Mouse (Mus musculus): ENCODE results near the gene Adgrv1.

DNA sequence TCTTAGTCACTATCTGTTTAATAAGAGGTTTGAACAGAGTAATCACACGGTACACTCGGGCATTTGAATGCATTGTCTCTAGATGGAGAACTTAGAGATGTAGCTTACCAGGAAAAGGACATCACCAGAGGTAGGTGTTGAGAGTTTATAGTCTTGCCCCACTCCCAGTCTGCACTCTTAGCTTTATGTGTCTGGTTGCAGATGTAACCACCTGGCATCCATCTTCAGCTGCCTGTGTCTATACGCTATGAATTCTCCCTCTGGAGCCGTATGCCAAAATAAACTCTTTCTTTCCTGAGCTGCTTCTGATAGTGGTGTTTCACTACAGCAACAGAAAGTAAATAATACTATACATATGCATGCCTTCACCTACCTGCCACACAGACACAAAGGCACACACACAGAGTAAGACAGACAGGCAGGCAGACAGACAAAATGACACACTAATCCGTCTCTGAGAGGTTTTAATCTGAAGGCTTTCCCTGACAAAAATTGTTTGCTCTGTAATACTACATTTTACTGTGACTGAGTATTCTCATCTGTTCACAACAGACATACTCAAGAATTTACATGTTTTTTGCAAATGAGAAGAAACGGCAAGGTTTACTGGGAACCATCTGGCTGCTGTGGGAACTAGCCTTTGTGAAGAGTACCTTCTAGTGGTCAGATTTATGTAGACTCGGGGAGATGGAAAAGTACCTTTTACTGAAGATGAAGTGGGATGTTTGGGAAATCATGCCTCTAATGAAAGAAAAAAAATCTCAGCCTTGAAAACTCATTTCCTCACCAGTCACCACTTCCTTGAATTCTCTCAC is 318.4 kb downstream of the Adgrv1 start:
- TF ChIP-seq TAL1 (IDR thresholded peaks at IDR 0.05; ENCODE audit: low read length) (no peak), GATA1 (IDR thresholded peaks at IDR 0.05; ENCODE audit: low read length) (no peak)
